Mouse (Mus musculus) CD4-positive helper T cell, adult 2 months (primary cell): ENCODE data around the gene Ess2.
"Not testable (repeated sequence)": the region's sequence is repeated elsewhere in the genome, so short reads cannot be mapped to it uniquely, and the experiment has no call there.

Experiments
- DNase-seq: peaks from one replicate; pipeline ENCODE4 v3.0.0-alpha.2; 2012; ENCODE audit warnings: low read depth, missing footprints, low spot score

The Ess2 gene

GRCm38 (mm10) chr16:17911052-17911595 is at the start of gene Ess2:
Gene Ess2, minus strand, starts transcription at chr16:17911348.
- peak; percentile 96 for DNase-seq

GRCm38 (mm10) chr16:17956052-17956638 is 45.0 kb upstream of the Ess2 start:
- DNase-seq = not testable (repeated sequence)

- no peak for DNase-seq
Measured at GRCm38 (mm10) chr16:17951618-17952017, 40.5 kb upstream of the Ess2 start.

- DNase-seq = no peak
Measured at GRCm38 (mm10) chr16:17950068-17950467, 38.9 kb upstream of the Ess2 start.

- DNase-seq = peak; percentile 40
Measured at GRCm38 (mm10) chr16:17949421-17949877, 38.3 kb upstream of the Ess2 start.

GRCm38 (mm10) chr16:17945081-17945831 is 34.1 kb upstream of the Ess2 start:
- no peak for DNase-seq

- DNase-seq = no peak
Measured at GRCm38 (mm10) chr16:17943466-17943865, 32.3 kb upstream of the Ess2 start.

- no peak for DNase-seq
Measured at GRCm38 (mm10) chr16:17939255-17939751, 28.2 kb upstream of the Ess2 start.

GRCm38 (mm10) chr16:17938821-17939220 is 27.7 kb upstream of the Ess2 start:
- peak; percentile 73 for DNase-seq

GRCm38 (mm10) chr16:17938187-17938586 is 27.0 kb upstream of the Ess2 start:
- DNase-seq = no peak

- DNase-seq = no peak
Measured at GRCm38 (mm10) chr16:17936776-17937175, 25.6 kb upstream of the Ess2 start.

GRCm38 (mm10) chr16:17934445-17934910 is 23.3 kb upstream of the Ess2 start:
- no peak for DNase-seq

- no peak for DNase-seq
Measured at GRCm38 (mm10) chr16:17933594-17934444, 22.7 kb upstream of the Ess2 start.

- DNase-seq = no peak
Measured at GRCm38 (mm10) chr16:17931906-17932460, 20.8 kb upstream of the Ess2 start.

- no peak for DNase-seq
Measured at GRCm38 (mm10) chr16:17929631-17930030, 18.5 kb upstream of the Ess2 start.

- no peak for DNase-seq
Measured at GRCm38 (mm10) chr16:17929211-17929610, 18.1 kb upstream of the Ess2 start.

- DNase-seq = peak; percentile 91
Measured at GRCm38 (mm10) chr16:17928627-17929104, 17.5 kb upstream of the Ess2 start.

- peak; percentile 77 for DNase-seq
Measured at GRCm38 (mm10) chr16:17928087-17928580, 17.0 kb upstream of the Ess2 start, which contains the start of gene Slc25a1. Gene Slc25a1, minus strand, starts transcription at chr16:17928219.

GRCm38 (mm10) chr16:17927351-17928082 is 16.4 kb upstream of the Ess2 start:
- DNase-seq = peak; percentile 61

GRCm38 (mm10) chr16:17922163-17922538 is 11.0 kb upstream of the Ess2 start:
- no peak for DNase-seq
